Mouse (Mus musculus) frontal cortex, adult 2 months (tissue): Measurements from ENCODE around the gene Limch1. TPM values are rescaled to one million over a fixed set of nuclear protein-coding genes. Genes with fewer than 3 reads are reported as not detected.

Experiments
- DNase-seq, 2 experiments: peaks; one replicate each; pipeline ENCODE4 v3.0.0; 2022; ENCODE audit warnings: low spot score in 1 of 2; ENCODE audit errors: extremely low spot score in 1 of 2
- polyA plus RNA-seq: library from polyadenylated mRNA; depleted of rRNA; stranded (reverse); fragments of >200 nt; gene quantifications from 2 replicates; pipeline ENCODE4 v1.2.3, GENCODE M21; 2012; rRNA removed

The Limch1 gene
- polyA plus RNA-seq, 1 experiment: 83.3 TPM

GRCm38 (mm10) chr5:67097106-67098050, 351.8 kb downstream of the Limch1 start:
- peak in 1 of 2 experiments; percentile 5 for DNase-seq

- DNase-seq: no peak
Measured at GRCm38 (mm10) chr5:67098051-67098732, 352.6 kb downstream of the Limch1 start.

- peak in 1 of 2 experiments; percentile 9 for DNase-seq
Measured at GRCm38 (mm10) chr5:67098733-67099323, 353.2 kb downstream of the Limch1 start, which contains the start of gene Phox2b. Gene Phox2b, minus strand, starts transcription at chr5:67099301.

- DNase-seq: peak in 1 of 2 experiments; percentile 6
Measured at GRCm38 (mm10) chr5:67099393-67100271, 354.0 kb downstream of the Limch1 start.

GRCm38 (mm10) chr5:67100564-67101394, 355.2 kb downstream of the Limch1 start:
- DNase-seq: no peak

GRCm38 (mm10) chr5:67101395-67101760, 355.8 kb downstream of the Limch1 start:
- no peak for DNase-seq

- DNase-seq: no peak
Measured at GRCm38 (mm10) chr5:67101793-67102600, 356.4 kb downstream of the Limch1 start.

- DNase-seq: no peak
Measured at GRCm38 (mm10) chr5:67103016-67103415, 357.4 kb downstream of the Limch1 start.

GRCm38 (mm10) chr5:67106261-67106660, 360.6 kb downstream of the Limch1 start:
- DNase-seq: no peak

Other genes with a start within 250 kb of the Limch1 start
- 20.8 and 22.9 TPM in 2 replicates for gene Apbb2, start 127.0 kb upstream of the Limch1 start, polyA plus RNA-seq
- gene Uchl1, start 69.7 kb upstream of the Limch1 start, polyA plus RNA-seq: 1,035 and 1,066 TPM in 2 replicates